In the genomic region with DNA sequence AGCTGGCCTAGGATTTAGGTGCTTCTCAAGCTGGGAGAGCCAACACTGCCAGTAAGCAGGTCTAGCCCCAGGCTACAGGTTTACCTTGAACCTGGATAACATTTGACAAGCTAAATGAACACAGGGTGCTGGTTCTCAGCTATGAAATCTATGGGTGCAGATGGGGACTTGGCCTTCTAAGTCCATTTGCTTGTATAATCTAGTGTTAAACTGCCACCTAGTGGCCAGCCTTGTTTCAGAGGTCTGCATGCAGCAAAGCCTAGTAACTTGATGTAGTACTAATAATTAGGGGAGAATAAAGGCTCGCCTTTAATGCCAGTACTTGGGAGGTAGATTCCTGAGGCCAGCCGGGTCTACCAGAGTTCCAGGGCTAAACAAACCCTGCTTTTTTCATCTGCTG, we compare ENCODE assay signal across 7 mouse cellular contexts. TPM values are rescaled to one million over a fixed set of nuclear protein-coding genes. Genes with fewer than 3 reads are reported as not detected.
DNase-seq lines count a peak whose midpoint lies in the region; ATAC-seq and TF ChIP-seq lines count a peak whose summit lies in the region.

No protein-coding gene starts in this region.

- ATAC-seq in forebrain, embryonic 16.5 days, result no peak
- no peak for ATAC-seq in hindbrain, embryonic 15.5 days (ENCODE audit: low FRiP score, low read depth)

- H3K27me3 ChIP-seq in forebrain, embryonic 16.5 days (replicated peaks; ENCODE audit: control insufficient read depth, insufficient read depth, low read length), result no peaks in the 10 kb centered on the region
- no peaks in the 10 kb centered on the region for H3K27me3 ChIP-seq in hindbrain, embryonic 15.5 days

- H3K9ac ChIP-seq in forebrain, embryonic 16.5 days (replicated peaks; ENCODE audit: low read depth, low read length), result no peak overlapping the region
- peak overlapping the region; percentile 29; the same call in 1 of the 2 replicates for H3K9ac ChIP-seq in hindbrain, embryonic 15.5 days

- 0 out of 2 replicates have a peak overlapping the region, but pooled peaks have one; percentile 11 for H3K4me3 ChIP-seq in forebrain, embryonic 16.5 days (replicated peaks; ENCODE audit: low read length)
- peak overlapping the region; percentile 1; the same call in 1 of the 2 replicates for H3K4me3 ChIP-seq in hindbrain, embryonic 15.5 days
- H3K4me3 ChIP-seq in left cerebral cortex, adult 2 months, result peak overlapping the region; percentile 23; the same call in 1 of the 2 replicates

- H3K36me3 ChIP-seq in forebrain, embryonic 16.5 days (ENCODE audit: control insufficient read depth, insufficient read depth), result peaks cover 30% of the 10 kb centered on the region
- H3K36me3 ChIP-seq in hindbrain, embryonic 15.5 days, result peaks cover 29% of the 10 kb centered on the region

- 15% methylated on average over 2 of the region's 2 CpGs for WGBS in forebrain, embryonic 16.5 days
- 23% methylated on average over 2 of the region's 2 CpGs for WGBS in hindbrain, embryonic 15.5 days

- DNase-seq in R1 (ENCODE audit: low read depth, low spot score), result peak; percentile 88
- DNase-seq in cerebellum, adult 11-12 months, result peak; percentile 73
- peak; percentile 54 to 59 for DNase-seq in left cerebral cortex, adult 2 months (ENCODE audit: extremely low spot score in 1 of 2, low spot score in 2 of 2)
- peak; percentile 76 for DNase-seq in mesoderm, embryonic 11.5 days (ENCODE audit: low read depth, low spot score)
- peak; percentile 33 to 72 for DNase-seq in spleen, adult 18-20 months

- peak overlapping the region; percentile 3 for H3K4me2 ChIP-seq in forebrain, embryonic 16.5 days (ENCODE audit: low read length)
- peak overlapping the region; percentile 33 for H3K4me2 ChIP-seq in hindbrain, embryonic 15.5 days

- TF ChIP-seq CTCF in left cerebral cortex, adult 2 months (IDR thresholded peaks at IDR 0.05), result peak; percentile 62

- no peaks in the 10 kb centered on the region for H3K9me3 ChIP-seq in forebrain, embryonic 16.5 days (ENCODE audit: control insufficient read depth, low read length)
- H3K9me3 ChIP-seq in hindbrain, embryonic 15.5 days, result no peaks in the 10 kb centered on the region

- H3K27ac ChIP-seq in forebrain, embryonic 16.5 days (ENCODE audit: low read length), result no peak overlapping the region
- peak overlapping the region; percentile 1; the same call in 1 of the 2 replicates for H3K27ac ChIP-seq in hindbrain, embryonic 15.5 days (replicated peaks)
- H3K27ac ChIP-seq in left cerebral cortex, adult 2 months, result no peak overlapping the region

- H3K4me1 ChIP-seq in forebrain, embryonic 16.5 days (replicated peaks; ENCODE audit: control insufficient read depth, insufficient read depth, low read length), result peaks cover 46% of the 10 kb centered on the region
- H3K4me1 ChIP-seq in hindbrain, embryonic 15.5 days (replicated peaks), result peaks cover 69% of the 10 kb centered on the region

- intact Hi-C loops in left cerebral cortex, adult 2 months (cut with DNase I), result no loop called here

RNA-seq across cellular contexts. Expression of gene Hspa8, which starts 4.5 kb away (rescaled TPM):
- polyA plus RNA-seq in forebrain, embryonic 16.5 days (2015; fragmentation: Nextera tagmentation; extraction: Ambion mirVana), result 3,453 and 3,528 TPM in 2 replicates
- 3,140 and 3,153 TPM in 2 replicates for polyA plus RNA-seq in hindbrain, embryonic 15.5 days (2015; fragmentation: Nextera tagmentation; extraction: Ambion mirVana)
- total RNA-seq in left cerebral cortex, adult 2 months (2021), result 1,000 to 10,000 TPM; 2,321 to 2,378 TPM
